Mouse (Mus musculus) stomach, postnatal 0 days (tissue): Measurements from ENCODE around the gene Arhgef10l.

Experiments used
- CTCF ChIP-seq: IDR thresholded peaks from 2 replicates; pipeline ENCODE4 v1.5.1; 2016; ENCODE audit warnings: antibody characterized with exemption, low read depth, mild to moderate bottlenecking, moderate library complexity
- EP300 ChIP-seq: optimal IDR thresholded peaks from 2 replicates; pipeline ENCODE3; 2016; ENCODE audit warnings: antibody characterized with exemption

DNA sequence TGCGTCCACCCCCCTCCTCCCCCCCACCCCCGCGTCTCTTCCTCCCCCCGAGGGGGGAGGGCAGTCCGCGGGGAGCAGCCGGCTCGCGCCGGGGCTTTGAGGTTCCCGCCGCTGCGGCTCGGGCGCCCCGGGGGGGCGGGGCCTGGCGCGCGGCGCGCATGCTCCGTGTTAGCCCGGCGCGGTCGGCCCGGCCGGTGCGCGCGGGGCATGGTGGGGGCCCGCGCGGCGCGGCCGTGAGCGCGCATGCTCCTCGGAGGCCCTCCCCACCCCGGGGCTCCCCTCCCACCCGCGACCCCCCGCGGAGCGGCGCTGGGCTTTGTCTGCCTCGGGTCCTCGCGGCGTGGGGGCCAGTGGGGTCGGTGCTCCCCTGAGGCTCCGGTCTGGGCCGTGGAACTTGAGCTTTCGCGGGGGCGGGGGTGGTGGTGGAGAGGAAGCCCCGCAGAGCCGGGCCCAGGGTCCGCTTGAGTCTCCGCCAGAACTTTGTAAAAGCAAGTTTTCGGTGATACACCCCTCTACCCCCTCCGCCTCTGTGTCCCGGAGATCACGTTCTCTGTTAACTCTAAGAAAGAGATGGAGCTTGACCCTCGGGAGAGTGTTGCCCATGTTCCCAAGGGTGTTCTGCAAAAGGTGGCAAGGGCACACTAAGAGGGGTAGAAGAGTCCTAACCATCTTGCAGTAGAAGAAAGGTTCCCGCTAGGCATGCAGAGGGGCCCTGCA is 37.0 kb upstream of the Arhgef10l start:
- TF ChIP-seq CTCF (no peak), EP300 (no peak)
